Mouse (Mus musculus) layer of hippocampus, postnatal 36 days (tissue): Measurements from ENCODE around the gene Arhgef15. TPM values are rescaled to one million over a fixed set of nuclear protein-coding genes. Genes with fewer than 3 reads are reported as not detected.

Experiments used
- DNase-seq, 2 experiments: peaks; one replicate each; pipeline ENCODE4 v3.0.0; 2022
- total RNA-seq, 2 experiments: library from RNA; stranded (reverse); gene quantifications; 2 replicates each; pipeline ENCODE4 v1.2.3; 2021

The Arhgef15 gene
- total RNA-seq, 2 experiments from 2014 or later: 7.4 to 10.5 TPM

DNA sequence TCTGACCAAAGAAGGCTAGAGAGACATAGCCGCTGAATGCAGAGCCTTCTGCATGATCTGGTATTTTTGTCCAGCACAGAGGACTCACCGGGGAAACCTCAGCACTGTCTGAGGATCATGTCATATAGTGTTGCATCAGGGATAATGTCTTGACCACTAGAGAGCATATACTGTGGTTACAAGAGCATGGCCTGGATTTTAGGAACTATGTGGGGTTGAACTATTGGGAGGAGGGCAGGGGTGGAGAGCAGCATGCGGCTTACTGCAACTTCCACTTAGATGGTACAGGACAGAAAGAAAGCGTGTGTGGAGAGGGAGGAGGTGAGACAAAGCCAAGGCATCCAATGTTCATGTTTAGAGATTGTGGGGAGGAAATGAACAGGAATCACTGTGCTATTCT is 42.7 kb downstream of the Arhgef15 start:
- no peak for DNase-seq

- no peak for DNase-seq
Observed at GRCm38 (mm10) chr11:68911531-68912177, 45.6 kb downstream of the Arhgef15 start.

- DNase-seq: no peak
Observed at GRCm38 (mm10) chr11:68908846-68909503, 48.3 kb downstream of the Arhgef15 start.

DNA sequence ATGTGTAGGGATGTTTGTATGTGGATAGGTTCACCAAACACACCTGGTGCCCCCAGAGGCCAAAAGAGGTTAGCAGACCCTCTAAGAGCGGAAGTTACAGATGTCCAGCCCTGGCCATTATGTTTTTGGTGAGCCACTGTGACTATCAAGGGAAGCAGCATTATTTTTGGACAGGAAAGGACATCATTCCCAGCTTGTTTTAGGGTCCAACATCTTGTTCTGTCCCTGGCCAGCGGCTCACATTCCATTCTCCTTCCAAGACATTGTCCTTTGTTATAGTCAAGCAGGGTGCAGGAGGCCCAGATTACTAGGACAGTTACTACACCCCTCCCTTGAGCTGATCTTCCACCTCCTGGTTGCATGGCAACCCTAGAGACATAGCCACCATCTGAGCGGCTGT is 50.0 kb downstream of the Arhgef15 start:
- no peak for DNase-seq

DNA sequence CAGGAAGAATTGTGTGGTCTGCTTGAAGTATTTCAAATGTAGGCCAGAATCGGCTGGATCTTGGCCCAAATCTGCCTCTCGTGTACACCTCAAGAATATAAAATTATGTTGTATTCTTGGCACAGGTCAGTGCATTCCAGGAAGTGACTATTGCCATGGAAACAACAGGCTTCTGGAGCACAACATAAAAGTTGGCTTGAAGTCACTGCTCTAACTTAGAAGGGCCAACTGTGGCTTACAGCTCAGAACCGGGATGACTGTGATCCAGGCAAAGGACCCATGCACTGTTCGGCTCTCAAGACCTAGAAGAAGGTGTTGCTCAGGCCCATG is 50.9 kb downstream of the Arhgef15 start:
- no peak for DNase-seq

DNA sequence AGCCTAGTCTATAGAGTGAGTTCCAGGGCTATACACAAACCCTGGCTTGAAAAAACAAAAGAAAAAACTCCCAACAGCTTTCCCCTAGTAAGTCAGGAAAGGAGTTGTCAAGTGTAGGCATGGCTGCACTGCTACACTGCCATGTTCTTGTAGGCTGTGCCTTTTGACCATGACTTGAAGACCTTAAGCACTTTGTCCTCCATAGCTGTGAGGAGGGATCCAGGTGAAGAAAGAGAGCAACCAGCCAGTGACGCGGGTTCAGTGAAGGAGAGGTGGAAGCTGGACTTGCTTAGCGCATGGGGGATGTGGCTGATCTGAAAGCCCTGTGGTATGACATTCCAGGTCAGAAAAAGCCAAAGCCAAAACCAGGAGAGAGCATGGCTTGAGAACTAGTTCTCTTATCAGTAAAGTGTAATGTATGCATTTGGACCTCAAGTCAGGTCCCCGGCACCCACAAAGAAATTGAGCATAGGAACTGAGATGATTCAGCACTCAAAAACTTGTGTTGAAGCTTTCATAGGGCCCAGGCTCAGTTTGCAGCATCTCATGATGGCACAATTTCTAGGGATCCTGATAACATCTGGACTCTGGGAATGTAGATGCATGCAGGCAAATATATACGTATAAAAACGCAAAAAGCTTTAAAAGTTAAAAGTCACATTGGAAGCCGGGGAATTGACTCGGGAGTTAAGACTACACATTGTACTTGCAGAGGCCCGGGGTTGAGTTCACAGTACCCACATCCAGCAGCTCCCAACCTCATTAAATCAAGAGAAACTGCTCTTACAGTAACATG is 51.4 kb downstream of the Arhgef15 start:
- no peak for DNase-seq

GRCm38 (mm10) chr11:68905138-68905531 is 52.1 kb downstream of the Arhgef15 start:
- DNase-seq: no peak

GRCm38 (mm10) chr11:68904375-68905137 is 52.7 kb downstream of the Arhgef15 start:
- DNase-seq: peak; percentile 26 to 74

GRCm38 (mm10) chr11:68903775-68904174 is 53.5 kb downstream of the Arhgef15 start:
- DNase-seq: no peak

DNA sequence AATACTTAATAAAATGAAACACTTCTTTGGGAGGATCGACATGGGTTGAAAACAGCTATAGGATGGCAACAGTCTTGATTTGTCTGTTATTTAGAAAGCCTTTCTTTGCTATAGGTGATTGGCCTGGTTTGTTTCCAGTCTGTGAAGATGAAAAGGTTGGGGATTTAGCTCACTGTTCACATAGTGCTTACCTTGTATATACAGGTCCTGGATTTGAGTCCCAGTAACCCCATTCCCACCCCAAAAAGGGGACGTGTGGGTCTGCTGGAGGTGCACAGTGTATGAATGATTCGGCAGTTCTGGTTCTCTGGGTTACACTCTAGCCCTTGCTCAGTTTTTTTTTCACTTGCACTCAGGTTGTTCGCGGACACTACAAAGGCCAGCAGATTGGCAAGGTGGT is 54.5 kb downstream of the Arhgef15 start:
- no peak for DNase-seq

GRCm38 (mm10) chr11:68902367-68902766 is 54.9 kb downstream of the Arhgef15 start:
- no peak for DNase-seq

DNA sequence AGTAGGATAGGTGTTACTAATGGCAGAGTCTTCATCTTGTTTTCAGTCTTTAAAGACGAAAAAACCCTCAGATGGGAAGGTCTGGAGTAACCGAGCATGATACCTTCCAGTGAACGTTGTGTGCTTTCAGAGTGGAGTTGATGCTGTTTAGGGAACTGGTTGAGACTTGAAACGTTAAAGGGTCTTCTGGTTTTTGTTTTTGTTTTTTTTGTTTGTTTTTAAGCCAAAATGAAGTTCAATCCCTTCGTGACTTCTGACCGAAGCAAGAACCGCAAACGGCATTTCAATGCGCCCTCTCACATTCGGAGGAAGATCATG is 55.3 kb downstream of the Arhgef15 start:
- DNase-seq: no peak

DNA sequence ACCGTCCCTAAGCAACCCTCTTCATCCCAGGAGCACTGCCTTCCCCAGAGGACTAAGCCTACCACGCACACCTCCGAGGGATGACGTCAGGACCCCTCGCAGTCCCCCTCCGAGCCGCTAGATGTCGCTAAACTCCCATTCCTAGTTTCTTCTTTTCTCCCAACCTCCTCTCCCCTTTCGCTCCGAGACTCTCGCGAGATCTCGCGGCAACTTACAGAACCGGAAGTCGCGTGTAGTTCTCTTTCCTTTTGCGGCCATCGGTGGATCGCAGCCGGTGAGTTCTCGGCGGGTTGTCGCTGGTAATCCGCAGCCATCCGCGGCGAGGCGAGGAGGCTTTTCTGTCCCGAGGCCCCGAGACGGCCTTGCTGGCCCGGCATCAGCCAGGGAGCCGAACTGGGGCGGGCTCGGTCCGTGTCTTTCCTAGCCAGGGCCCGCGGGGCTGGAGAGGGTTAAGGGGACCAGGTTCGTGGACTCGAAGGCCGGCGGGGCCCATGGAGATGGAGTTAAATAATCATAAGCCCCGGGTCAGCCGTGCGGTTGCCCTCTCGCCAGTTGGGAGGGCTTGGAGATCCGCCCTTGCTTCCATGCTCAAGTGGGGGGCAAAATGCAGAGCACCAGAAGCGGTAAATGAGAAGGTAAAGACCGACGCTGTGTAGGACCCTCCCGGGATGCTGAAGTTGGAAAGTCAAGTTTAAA is 55.8 kb downstream of the Arhgef15 start, which contains the start of gene Rpl26:
Gene Rpl26 (plus strand): TSS at position 233 of the 696 bp plus-strand sequence.
- peak; percentile 97 to 99 for DNase-seq

GRCm38 (mm10) chr11:68900519-68901350 is 56.5 kb downstream of the Arhgef15 start:
- no peak for DNase-seq

- DNase-seq: no peak
Observed at GRCm38 (mm10) chr11:68899815-68900214, 57.5 kb downstream of the Arhgef15 start.

DNA sequence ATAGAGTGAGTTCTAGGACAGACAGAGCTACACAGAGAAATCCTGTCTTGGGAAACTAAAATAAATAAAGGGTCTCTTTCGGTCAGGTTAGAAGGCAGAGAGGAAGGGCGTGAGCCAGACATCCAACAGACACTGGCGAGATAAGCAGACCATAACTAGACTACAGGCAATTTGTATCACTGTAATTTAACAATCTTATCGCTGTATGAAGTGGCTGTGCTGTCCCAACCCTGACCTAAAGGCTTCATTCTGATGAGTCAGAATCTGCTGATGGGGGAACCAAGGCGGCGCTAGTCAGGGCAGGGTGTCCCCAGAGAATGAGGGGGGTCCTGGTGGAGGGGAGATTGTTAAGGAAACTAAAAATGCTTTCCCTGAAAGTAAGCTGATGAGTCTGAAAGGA is 58.5 kb downstream of the Arhgef15 start:
- DNase-seq: no peak

GRCm38 (mm10) chr11:68897838-68898237 is 59.4 kb downstream of the Arhgef15 start:
- DNase-seq: no peak

DNA sequence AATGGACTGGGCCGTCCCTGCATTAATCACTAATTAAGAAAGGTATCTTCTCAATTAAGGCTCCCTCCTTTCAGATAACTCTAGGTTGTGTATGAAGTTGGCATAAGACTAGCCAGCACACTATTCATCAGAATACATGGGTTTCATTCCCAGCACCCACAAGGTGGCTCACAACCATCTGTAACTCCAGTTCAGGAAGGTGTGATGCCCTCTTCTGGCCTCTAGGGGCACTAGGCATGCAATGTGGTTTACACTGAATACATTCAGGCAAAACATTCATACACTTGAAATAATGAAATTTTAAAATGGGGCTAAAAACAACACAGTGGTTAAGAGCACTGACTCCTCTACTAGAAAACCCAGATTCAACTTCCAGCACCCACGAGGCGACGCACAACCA is 60.2 kb downstream of the Arhgef15 start:
- DNase-seq: no peak

DNA sequence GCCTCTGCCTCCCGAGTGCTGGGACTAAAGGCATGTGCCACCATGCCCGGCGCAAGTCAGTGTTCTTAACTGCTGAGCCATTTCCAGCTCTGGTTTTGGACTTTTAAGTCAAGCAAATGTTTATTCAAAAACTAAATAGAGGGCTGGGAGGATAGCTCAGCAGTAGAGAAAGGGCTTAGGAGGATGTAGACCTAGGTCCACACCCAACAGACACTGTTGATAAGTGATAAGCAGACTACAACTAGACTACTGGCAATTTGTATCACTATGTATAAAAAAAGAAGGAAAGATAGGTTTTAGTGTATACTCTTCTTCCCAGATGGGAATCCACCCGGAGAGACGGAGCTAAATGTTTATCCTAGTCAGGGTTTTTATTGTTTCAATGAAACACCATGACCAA is 61.0 kb downstream of the Arhgef15 start:
- DNase-seq: no peak

DNA sequence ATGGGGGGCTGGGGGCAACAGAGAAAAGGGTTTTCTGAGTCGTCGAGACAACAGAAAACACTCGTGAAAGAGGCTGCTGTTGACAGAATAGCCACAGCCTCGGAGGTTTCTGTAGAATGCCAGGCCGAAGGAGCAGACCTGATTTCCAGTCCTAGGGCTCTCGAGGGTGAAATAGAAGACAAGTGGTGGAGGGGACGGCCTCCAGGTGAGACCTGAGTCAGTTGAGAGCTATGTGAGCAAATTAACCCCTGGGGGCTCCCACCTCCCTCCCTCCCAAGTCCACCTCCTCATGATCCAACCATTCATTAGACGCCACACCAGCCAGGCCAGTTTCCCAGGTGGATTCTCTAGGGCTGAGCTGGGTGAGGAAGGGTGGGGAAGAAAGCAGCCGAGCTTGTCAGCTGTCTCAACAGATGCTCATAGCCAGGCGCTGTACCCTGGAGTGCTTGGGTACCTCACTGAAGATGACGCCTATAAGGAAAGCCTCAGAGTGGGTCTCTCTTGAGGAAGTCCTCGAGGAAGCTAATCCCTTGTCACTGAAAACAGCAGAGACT is 63.3 kb downstream of the Arhgef15 start:
- DNase-seq: no peak
